Comparison of ENCODE assay signal across 25 mouse cellular contexts in genomic region chr2:103493827-103494226, GRCm38 (mm10). TPM values are rescaled to one million over a fixed set of nuclear protein-coding genes. Genes with fewer than 3 reads are reported as not detected.
DNase-seq lines count a peak whose midpoint lies in the region; ATAC-seq and TF ChIP-seq lines count a peak whose summit lies in the region.
"Had no signal": no experiment of that assay in that cellular context is flagged by ENCODE, and none has a peak within 500 bp of the region (broad histone marks: within the 10 kb centered on the region; RNA-seq: fewer than 3 reads in every experiment).

No protein-coding gene starts in this region.

- H3K9ac ChIP-seq in heart, embryonic 11.5 days (ENCODE audit: low read depth, low read length): no peak overlapping the region
- no peak overlapping the region for H3K9ac ChIP-seq in liver, postnatal 0 days (replicated peaks)
- no peak overlapping the region for H3K9ac ChIP-seq in liver, embryonic 12.5 days
- H3K9ac ChIP-seq in intestine, embryonic 16.5 days (ENCODE audit: low read depth, low read length): no peak overlapping the region
- H3K9ac ChIP-seq: forebrain, embryonic 13.5 days; heart, embryonic 12.5 days; heart, embryonic 15.5 days; hindbrain, embryonic 13.5 days had no signal

- no peak overlapping the region for H3K4me2 ChIP-seq in heart, embryonic 11.5 days
- no peak overlapping the region for H3K4me2 ChIP-seq in liver, postnatal 0 days (ENCODE audit: low read depth, low read length)
- no peak overlapping the region for H3K4me2 ChIP-seq in liver, embryonic 12.5 days
- H3K4me2 ChIP-seq in intestine, embryonic 16.5 days (ENCODE audit: low read depth, low read length): no peak overlapping the region
- H3K4me2 ChIP-seq: forebrain, embryonic 13.5 days; heart, embryonic 12.5 days; heart, embryonic 15.5 days; hindbrain, embryonic 13.5 days had no signal

- no peak for ATAC-seq in heart, embryonic 11.5 days (replicated peaks; ENCODE audit: insufficient number of reproducible peaks, low FRiP score, low TSS enrichment)
- ATAC-seq in liver, postnatal 0 days: peak; percentile 87
- no peak for ATAC-seq in liver, embryonic 12.5 days
- ATAC-seq in intestine, embryonic 16.5 days: peak; percentile 65; the same call in 1 of the 2 replicates
- ATAC-seq in monocyte, adult 5-6 weeks (replicated peaks; ENCODE audit: insufficient number of reproducible peaks, low FRiP score, low TSS enrichment, poor library complexity, severe bottlenecking): no peak
- ATAC-seq: forebrain, embryonic 13.5 days; forebrain, embryonic 16.5 days; hindbrain, embryonic 16.5 days; Patski had no signal

- H3K4me3 ChIP-seq in heart, embryonic 11.5 days (ENCODE audit: low read depth, low read length): no peak overlapping the region
- H3K4me3 ChIP-seq in liver, postnatal 0 days (ENCODE audit: low read depth, low read length): no peak overlapping the region
- H3K4me3 ChIP-seq in liver, embryonic 12.5 days: no peak overlapping the region
- no peak overlapping the region for H3K4me3 ChIP-seq in intestine, embryonic 16.5 days (ENCODE audit: low read length)
- H3K4me3 ChIP-seq: forebrain, embryonic 10.5 days; forebrain, embryonic 13.5 days; heart, embryonic 12.5 days; heart, embryonic 15.5 days; hindbrain, embryonic 10.5 days; hindbrain, embryonic 13.5 days had no signal

- WGBS in heart, embryonic 11.5 days (ENCODE audit: insufficient replicate concordance): 56% methylated on average over 4 of the region's 4 CpGs
- 48% methylated on average over 4 of the region's 4 CpGs for WGBS in liver, postnatal 0 days (ENCODE audit: insufficient replicate concordance)
- 53% methylated on average over 4 of the region's 4 CpGs for WGBS in liver, embryonic 12.5 days (ENCODE audit: insufficient replicate concordance)
- 66% methylated on average over 4 of the region's 4 CpGs for WGBS in intestine, embryonic 16.5 days

- no peaks in the 10 kb centered on the region for H3K36me3 ChIP-seq in heart, embryonic 11.5 days (ENCODE audit: control insufficient read depth, insufficient read depth, low read length)
- H3K36me3 ChIP-seq in liver, postnatal 0 days (replicated peaks; ENCODE audit: insufficient read depth, low read length): no peaks in the 10 kb centered on the region
- H3K36me3 ChIP-seq in liver, embryonic 12.5 days: no peaks in the 10 kb centered on the region
- no peaks in the 10 kb centered on the region for H3K36me3 ChIP-seq in intestine, embryonic 16.5 days (ENCODE audit: control insufficient read depth, insufficient read depth, low read length)
- H3K36me3 ChIP-seq: forebrain, embryonic 10.5 days; heart, embryonic 12.5 days; heart, embryonic 15.5 days; hindbrain, embryonic 10.5 days; hindbrain, embryonic 13.5 days had no signal

- peak; percentile 87 for TF ChIP-seq EP300 in liver, postnatal 0 days (IDR thresholded peaks at IDR 0.05; ENCODE audit: low read depth)

- peak; percentile 29 for DNase-seq in heart, adult 11 months
- DNase-seq in liver, postnatal 0 days: no peak
- no peak for DNase-seq in right cerebral cortex, postnatal 14 days
- DNase-seq: adrenal gland, adult 2 months; adrenal gland, postnatal 14 days; cerebellum, adult 18-20 months; cerebellum, adult 9-10 months; cerebellum, postnatal 14 days; gastrocnemius, postnatal 10 days; gastrocnemius, postnatal 36 days; heart, postnatal 10 days; heart, postnatal 36 days had no signal

- H3K4me1 ChIP-seq in heart, embryonic 11.5 days (ENCODE audit: control insufficient read depth, insufficient read depth, low read length): no peaks in the 10 kb centered on the region
- peaks cover 20% of the 10 kb centered on the region for H3K4me1 ChIP-seq in liver, postnatal 0 days (ENCODE audit: insufficient read depth)
- peaks cover 18% of the 10 kb centered on the region; the same call in 1 of the 2 replicates for H3K4me1 ChIP-seq in liver, embryonic 12.5 days
- no peaks in the 10 kb centered on the region for H3K4me1 ChIP-seq in intestine, embryonic 16.5 days (ENCODE audit: control insufficient read depth, insufficient read depth, low read length)
- H3K4me1 ChIP-seq: forebrain, embryonic 13.5 days; heart, embryonic 15.5 days; hindbrain, embryonic 13.5 days had no signal

- no peaks in the 10 kb centered on the region for H3K27me3 ChIP-seq in heart, embryonic 11.5 days (ENCODE audit: control insufficient read depth, insufficient read depth, low read length)
- no peaks in the 10 kb centered on the region for H3K27me3 ChIP-seq in liver, postnatal 0 days (ENCODE audit: insufficient read depth, low read length)
- H3K27me3 ChIP-seq in liver, embryonic 12.5 days (replicated peaks): no peaks in the 10 kb centered on the region; the same call in 1 of the 2 replicates
- H3K27me3 ChIP-seq in intestine, embryonic 16.5 days (replicated peaks; ENCODE audit: control insufficient read depth, insufficient read depth, low read length): no peaks in the 10 kb centered on the region
- H3K27me3 ChIP-seq: forebrain, embryonic 13.5 days; heart, embryonic 12.5 days; heart, embryonic 15.5 days; hindbrain, embryonic 13.5 days; Patski had no signal

- TF ChIP-seq CTCF in liver, postnatal 0 days (IDR thresholded peaks at IDR 0.05; ENCODE audit: low read depth): no peak

- H3K9me3 ChIP-seq in heart, embryonic 11.5 days (replicated peaks; ENCODE audit: control insufficient read depth, low read length): no peaks in the 10 kb centered on the region
- H3K9me3 ChIP-seq in liver, postnatal 0 days (ENCODE audit: low read length): no peaks in the 10 kb centered on the region
- no peaks in the 10 kb centered on the region for H3K9me3 ChIP-seq in liver, embryonic 12.5 days (replicated peaks)
- no peaks in the 10 kb centered on the region for H3K9me3 ChIP-seq in intestine, embryonic 16.5 days (ENCODE audit: control insufficient read depth, low read length)
- H3K9me3 ChIP-seq: forebrain, embryonic 10.5 days; forebrain, embryonic 13.5 days; heart, embryonic 12.5 days; heart, embryonic 15.5 days; hindbrain, embryonic 10.5 days; hindbrain, embryonic 13.5 days had no signal

- H3K27ac ChIP-seq in heart, embryonic 11.5 days (ENCODE audit: low read depth, low read length): no peak overlapping the region
- H3K27ac ChIP-seq in liver, postnatal 0 days (ENCODE audit: low read depth): peak overlapping the region; percentile 87
- H3K27ac ChIP-seq in liver, embryonic 12.5 days: no peak overlapping the region
- no peak overlapping the region for H3K27ac ChIP-seq in intestine, embryonic 16.5 days (ENCODE audit: low read length)
- H3K27ac ChIP-seq: forebrain, embryonic 10.5 days; forebrain, embryonic 13.5 days; heart, embryonic 15.5 days; hindbrain, embryonic 10.5 days; hindbrain, embryonic 13.5 days had no signal

RNA-seq across cellular contexts. Expression of gene Cat, which starts 8.9 kb away (rescaled TPM):
- 94.5 and 101 TPM in 2 replicates for polyA plus RNA-seq in heart, embryonic 11.5 days (2014; fragmentation: Nextera tagmentation; extraction: Ambion mirVana)
- 245 and 267 TPM in 2 replicates for polyA plus RNA-seq in liver, postnatal 0 days (2015; fragmentation: Nextera tagmentation; extraction: Ambion mirVana)
- 127 and 138 TPM in 2 replicates for polyA plus RNA-seq in liver, embryonic 12.5 days (2016; fragmentation: Nextera tagmentation; extraction: Ambion mirVana)
- 169 and 195 TPM in 2 replicates for polyA plus RNA-seq in intestine, embryonic 16.5 days (2015; fragmentation: Nextera tagmentation; extraction: Ambion mirVana)
- total RNA-seq in monocyte, adult 5-6 weeks (2017): 79.1 to 135 TPM (median 82.4 TPM) in 3 replicates

Comparison
In these comparisons a context has a peak if more than half of its experiments do, and no peak if none do; other contexts are left out.
1. ATAC-seq: peak in liver, postnatal 0 days (single experiment) and intestine, embryonic 16.5 days (single experiment); none in heart, embryonic 11.5 days (single experiment), liver, embryonic 12.5 days (single experiment) and monocyte, adult 5-6 weeks (single experiment).